Mouse (Mus musculus): ENCODE measurements around the gene Cdca5. TPM values are rescaled to one million over a fixed set of nuclear protein-coding genes. Genes with fewer than 3 reads are reported as not detected.
A peak's percentile ranks its signal among the peaks of the same experiment; 100 is the strongest.
"Not testable (repeated sequence)": the region's sequence is repeated elsewhere in the genome, so short reads cannot be mapped to it uniquely, and the experiment has no call there.

The Cdca5 gene
- total RNA-seq (2014; rRNA removed) = 2.2 and 3.0 TPM in 2 replicates
- 4.7 TPM in 2 replicates for polyA plus RNA-seq (2015; fragmentation: Nextera tagmentation; extraction: Ambion mirVana)

DNA sequence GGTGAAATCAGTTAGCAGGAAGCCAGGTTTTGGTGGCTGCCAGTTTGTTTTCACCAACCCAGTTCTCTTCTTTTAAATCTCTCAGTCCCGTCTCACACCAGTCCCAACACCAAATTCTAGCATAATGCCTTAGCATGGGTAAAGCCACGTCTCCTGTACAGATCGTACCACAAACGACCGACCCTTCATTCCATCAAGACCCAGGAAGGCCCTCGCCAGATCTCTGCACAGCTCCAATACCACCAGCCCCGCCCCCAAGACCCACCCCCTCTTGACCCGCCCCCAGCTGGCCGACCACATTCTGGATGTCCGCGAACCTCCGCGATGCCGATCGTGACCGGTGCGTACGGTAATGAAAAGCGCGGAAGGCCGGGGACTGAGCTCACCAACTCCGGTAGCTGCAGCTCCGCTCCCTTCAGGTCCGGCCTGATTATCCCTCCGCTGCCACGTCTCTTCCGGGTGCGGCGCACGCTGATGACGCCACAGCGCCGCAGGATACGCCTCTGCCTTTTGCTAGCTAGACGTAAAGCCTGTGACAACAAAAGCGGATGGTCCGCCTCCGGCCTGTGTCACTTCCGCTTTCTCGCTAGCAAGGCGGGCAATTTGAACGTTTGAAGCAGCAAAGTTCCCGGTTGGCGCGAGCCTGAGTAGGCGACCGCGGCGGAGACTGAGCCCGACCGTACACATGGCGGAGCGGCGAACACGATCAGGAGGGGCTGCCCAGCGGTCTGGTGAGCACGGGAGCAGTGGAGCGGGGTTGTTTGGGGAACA lies at the start of gene Cdca5, which contains the start of gene Zfpl1:
TSS of gene Cdca5 (plus strand) at position 506 of the 771 bp plus-strand sequence.
TSS of gene Zfpl1 (minus strand) at position 479 of the 771 bp plus-strand sequence.
- Histone ChIP-seq H3K9ac (peak within 1 kb of the TSS; percentile 69), H3K27ac (ENCODE audit: low read depth, low read length) (peak within 1 kb of the TSS; percentile 67), H3K27me3 (ENCODE audit: insufficient read depth, low read length) (no peaks in the 10 kb centered on the region), H3K9me3 (ENCODE audit: low read length) (no peaks in the 10 kb centered on the region), H3K4me3 (ENCODE audit: low read depth, low read length) (peak within 1 kb of the TSS; percentile 81), H3K4me2 (ENCODE audit: low read depth) (peak within 1 kb of the TSS; percentile 90), H3K36me3 (ENCODE audit: insufficient read depth) (peaks cover 36% of the 10 kb centered on the region), H3K4me1 (ENCODE audit: insufficient read depth) (peaks cover 8% of the 10 kb centered on the region; the same call in 1 of the 2 replicates)
- 1% methylated on average over 58 of the region's 58 CpGs for WGBS
- ATAC-seq (peak; percentile 96), DNase-seq (peak; percentile 99)
- no peak for TF ChIP-seq CTCF (IDR thresholded peaks at IDR 0.05; ENCODE audit: low read depth)

GRCm38 (mm10) chr19:6035966-6036585 lies 48.7 kb upstream of the Cdca5 start:
- H3K4me3 ChIP-seq (ENCODE audit: low read depth, low read length) = no peak overlapping the region
- no peaks in the 10 kb centered on the region for H3K9me3 ChIP-seq (ENCODE audit: low read length)
- TF ChIP-seq CTCF (IDR thresholded peaks at IDR 0.05; ENCODE audit: low read depth) = no peak
- ATAC-seq = no peak
- DNase-seq = no peak
- no peaks in the 10 kb centered on the region for H3K27me3 ChIP-seq (ENCODE audit: insufficient read depth, low read length)
- H3K36me3 ChIP-seq (ENCODE audit: insufficient read depth) = no peaks in the 10 kb centered on the region
- H3K27ac ChIP-seq (ENCODE audit: low read depth, low read length) = no peak overlapping the region
- WGBS = 83% methylated on average over 9 of the region's 9 CpGs
- H3K4me2 ChIP-seq (ENCODE audit: low read depth) = no peak overlapping the region
- H3K4me1 ChIP-seq (ENCODE audit: insufficient read depth) = no peaks in the 10 kb centered on the region
- H3K9ac ChIP-seq = no peak overlapping the region

DNA sequence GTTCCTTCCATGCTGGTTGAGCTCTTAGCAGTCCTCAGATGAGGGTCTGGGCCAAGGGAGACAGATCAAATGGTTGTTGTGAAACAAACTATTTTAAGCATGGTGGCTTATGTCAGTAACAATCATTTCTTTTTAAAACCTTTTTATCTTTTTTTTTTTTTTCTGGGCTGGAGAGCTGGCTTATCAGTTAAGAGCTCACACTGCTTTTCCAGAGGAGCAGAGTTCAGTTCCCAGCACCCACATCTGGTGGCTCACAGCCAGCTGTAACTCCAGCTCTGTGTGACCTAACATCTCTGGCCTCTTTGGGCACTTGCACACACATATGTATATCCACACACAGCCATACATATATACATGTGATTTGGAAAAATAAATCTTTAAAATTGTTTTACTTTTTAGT lies 47.1 kb upstream of the Cdca5 start:
- TF ChIP-seq CTCF (IDR thresholded peaks at IDR 0.05; ENCODE audit: low read depth) = no peak
- DNase-seq = no peak
- no peak overlapping the region for H3K9ac ChIP-seq

DNA sequence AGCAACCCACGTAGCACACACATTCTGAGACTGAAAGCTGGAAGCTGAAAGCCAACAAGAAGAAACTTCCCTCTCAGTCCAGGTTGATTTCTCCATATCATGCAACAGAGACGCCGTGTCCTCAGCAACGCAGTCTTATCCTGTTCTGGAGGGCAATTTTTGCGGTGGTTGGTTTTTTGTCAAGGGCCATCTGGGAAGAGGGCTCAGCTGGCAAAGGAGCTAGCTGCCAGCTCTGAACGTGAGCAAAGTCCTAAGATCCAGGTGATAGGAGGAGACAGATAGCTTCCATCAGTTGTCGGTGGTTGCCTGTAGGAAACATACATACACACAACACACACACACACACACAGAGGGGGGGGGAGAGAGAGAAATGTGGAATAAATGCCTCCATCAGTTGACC lies 46.5 kb upstream of the Cdca5 start:
- Histone ChIP-seq H3K4me3 (ENCODE audit: low read depth, low read length) (no peak overlapping the region), H3K4me2 (ENCODE audit: low read depth) (no peak overlapping the region), H3K36me3 (ENCODE audit: insufficient read depth) (no peaks in the 10 kb centered on the region), H3K9me3 (ENCODE audit: low read length) (no peaks in the 10 kb centered on the region), H3K9ac (no peak overlapping the region), H3K27me3 (ENCODE audit: insufficient read depth, low read length) (no peaks in the 10 kb centered on the region), H3K27ac (ENCODE audit: low read depth, low read length) (no peak overlapping the region), H3K4me1 (ENCODE audit: insufficient read depth) (no peaks in the 10 kb centered on the region)
- no peak for ATAC-seq
- DNase-seq = no peak
- no peak for TF ChIP-seq CTCF (IDR thresholded peaks at IDR 0.05; ENCODE audit: low read depth)
- 76% methylated on average over 7 of the region's 7 CpGs for WGBS

More for the DNA sequence above, 47.1 kb upstream of the Cdca5 start:
- ATAC-seq = no peak
- Histone ChIP-seq H3K27ac (ENCODE audit: low read depth, low read length) (no peak overlapping the region), H3K4me1 (ENCODE audit: insufficient read depth) (no peaks in the 10 kb centered on the region), H3K27me3 (ENCODE audit: insufficient read depth, low read length) (no peaks in the 10 kb centered on the region), H3K4me2 (ENCODE audit: low read depth) (no peak overlapping the region), H3K4me3 (ENCODE audit: low read depth, low read length) (no peak overlapping the region), H3K9me3 (ENCODE audit: low read length) (no peaks in the 10 kb centered on the region), H3K36me3 (ENCODE audit: insufficient read depth) (no peaks in the 10 kb centered on the region)

GRCm38 (mm10) chr19:6040002-6040401 lies 44.8 kb upstream of the Cdca5 start:
- Histone ChIP-seq H3K27me3 (ENCODE audit: insufficient read depth, low read length) (no peaks in the 10 kb centered on the region), H3K27ac (ENCODE audit: low read depth, low read length) (no peak overlapping the region), H3K4me1 (ENCODE audit: insufficient read depth) (no peaks in the 10 kb centered on the region), H3K9ac (no peak overlapping the region), H3K4me2 (ENCODE audit: low read depth) (no peak overlapping the region), H3K36me3 (ENCODE audit: insufficient read depth) (no peaks in the 10 kb centered on the region), H3K9me3 (ENCODE audit: low read length) (no peaks in the 10 kb centered on the region), H3K4me3 (ENCODE audit: low read depth, low read length) (no peak overlapping the region)
- no peak for TF ChIP-seq CTCF (IDR thresholded peaks at IDR 0.05; ENCODE audit: low read depth)
- DNase-seq (no peak), ATAC-seq (no peak)

DNA sequence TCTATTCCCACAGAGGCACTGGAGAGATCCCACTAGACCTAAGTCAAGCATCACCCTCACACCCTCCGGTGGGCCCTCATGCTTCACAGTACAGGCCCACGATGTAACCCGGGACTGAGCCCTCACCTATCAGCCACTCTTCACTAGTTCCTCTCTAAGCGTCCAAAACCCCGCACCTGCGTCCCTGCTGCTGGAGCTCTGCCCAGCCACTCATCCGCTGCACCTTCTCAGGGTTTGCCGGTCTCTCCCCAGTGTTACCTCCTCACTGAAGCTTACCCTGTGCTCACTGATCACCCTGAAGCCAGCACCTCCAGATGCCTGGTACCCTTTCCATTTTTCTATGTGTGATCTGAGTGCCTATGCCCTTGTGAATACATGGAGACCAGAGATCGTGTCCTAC lies 42.5 kb upstream of the Cdca5 start:
- ATAC-seq (no peak), DNase-seq (no peak)
- WGBS = 84% methylated on average over 9 of the region's 9 CpGs

DNA sequence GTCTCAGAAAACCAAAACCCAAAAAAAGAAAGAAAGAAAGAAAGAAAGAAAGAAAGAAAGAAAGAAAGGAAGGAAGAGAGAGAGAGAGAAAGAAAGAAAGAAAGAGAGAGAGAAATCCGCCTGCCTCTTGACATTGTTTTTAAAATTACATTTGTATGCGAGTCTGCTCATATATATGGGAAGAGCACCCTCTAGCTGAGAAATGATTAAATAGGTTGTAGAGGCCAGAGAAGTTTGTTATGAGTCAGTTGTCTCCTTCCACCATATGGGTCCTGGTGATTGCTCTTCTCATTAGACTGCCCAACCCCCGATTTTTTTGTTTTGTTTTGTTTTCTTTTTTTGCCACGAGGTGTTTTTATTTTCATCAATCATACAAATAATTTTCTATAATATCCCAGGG lies 40.7 kb upstream of the Cdca5 start:
- ATAC-seq; H3K9me3 ChIP-seq (ENCODE audit: low read length); H3K27ac ChIP-seq (ENCODE audit: low read depth, low read length); H3K4me2 ChIP-seq (ENCODE audit: low read depth); H3K27me3 ChIP-seq (ENCODE audit: insufficient read depth, low read length); H3K4me3 ChIP-seq (ENCODE audit: low read depth, low read length); H3K9ac ChIP-seq; H3K36me3 ChIP-seq (ENCODE audit: insufficient read depth): not testable (repeated sequence)
- peak; percentile 56 for DNase-seq
- H3K4me1 ChIP-seq (ENCODE audit: insufficient read depth) = peaks cover 12% of the 10 kb centered on the region; the same call in 1 of the 2 replicates
- peak; percentile 57 for TF ChIP-seq CTCF (IDR thresholded peaks at IDR 0.05; ENCODE audit: low read depth)
- 54% methylated on average over 4 of the region's 4 CpGs for WGBS

More for the DNA sequence above, 42.5 kb upstream of the Cdca5 start:
- no peak overlapping the region for H3K4me2 ChIP-seq (ENCODE audit: low read depth)
- no peaks in the 10 kb centered on the region for H3K9me3 ChIP-seq (ENCODE audit: low read length)
- no peak overlapping the region for H3K27ac ChIP-seq (ENCODE audit: low read depth, low read length)
- H3K9ac ChIP-seq = no peak overlapping the region
- no peaks in the 10 kb centered on the region for H3K27me3 ChIP-seq (ENCODE audit: insufficient read depth, low read length)
- H3K4me1 ChIP-seq (ENCODE audit: insufficient read depth) = peaks cover 5% of the 10 kb centered on the region; the same call in 1 of the 2 replicates
- H3K4me3 ChIP-seq (ENCODE audit: low read depth, low read length) = no peak overlapping the region
- no peak for TF ChIP-seq CTCF (IDR thresholded peaks at IDR 0.05; ENCODE audit: low read depth)
- H3K36me3 ChIP-seq (ENCODE audit: insufficient read depth) = no peaks in the 10 kb centered on the region

Data from forebrain, postnatal 0 days (tissue).